ENCODE assay signal across 8 mouse cellular contexts in genomic region chr19:36833788-36834531, GRCm38 (mm10). TPM values are rescaled to one million over a fixed set of nuclear protein-coding genes. Genes with fewer than 3 reads are reported as not detected.
DNase-seq lines count a peak whose midpoint lies in the region; ATAC-seq lines count a peak whose summit lies in the region.

Gene Tnks2, plus strand, starts transcription at chr19:36834232.

- no peaks in the 10 kb centered on the region for H3K27me3 ChIP-seq in hindbrain, embryonic 11.5 days (ENCODE audit: control insufficient read depth, insufficient read depth, low read length)

- H3K9me3 ChIP-seq in hindbrain, embryonic 11.5 days (ENCODE audit: control insufficient read depth, low read length): no peaks in the 10 kb centered on the region

- H3K36me3 ChIP-seq in hindbrain, embryonic 11.5 days (ENCODE audit: control insufficient read depth, insufficient read depth, low read length): no peaks in the 10 kb centered on the region

- peak within 1 kb of the TSS; percentile 61 for H3K4me2 ChIP-seq in hindbrain, embryonic 11.5 days (replicated peaks; ENCODE audit: low read depth, low read length)

- peaks cover 2% of the 10 kb centered on the region; the same call in 1 of the 2 replicates for H3K4me1 ChIP-seq in hindbrain, embryonic 11.5 days (replicated peaks; ENCODE audit: control insufficient read depth, insufficient read depth, low read length)

- peak; percentile 97 for ATAC-seq in hindbrain, embryonic 11.5 days (ENCODE audit: low FRiP score)

- WGBS in hindbrain, embryonic 11.5 days: under 1% methylated on average over 67 of the region's 73 CpGs

- DNase-seq in MN1 (ENCODE audit: low spot score): peak; percentile 95
- peak; percentile 95 for DNase-seq in cerebellum, adult 9-10 months
- DNase-seq in frontal cortex, adult 2 months (ENCODE audit: extremely low spot score in 1 of 2, low spot score in 1 of 2): peak; percentile 88 to 96
- DNase-seq in hindbrain, embryonic 11.5 days (ENCODE audit: low spot score): peak; percentile 99
- DNase-seq in layer of hippocampus, postnatal 10 days (ENCODE audit: low spot score in 2 of 2): peak; percentile 98
- DNase-seq in lung, postnatal 10 days: peak; percentile 99
- peak; percentile 99 for DNase-seq in ovary, postnatal 36 days (ENCODE audit: low spot score)
- DNase-seq in thymus, postnatal 25 days: peak; percentile 96

- peak within 1 kb of the TSS; percentile 96 for H3K27ac ChIP-seq in hindbrain, embryonic 11.5 days (ENCODE audit: low read depth, low read length)

- peak within 1 kb of the TSS; percentile 97 for H3K9ac ChIP-seq in hindbrain, embryonic 11.5 days (ENCODE audit: low read depth, low read length)

- H3K4me3 ChIP-seq in hindbrain, embryonic 11.5 days (ENCODE audit: low read depth, low read length): peak within 1 kb of the TSS; percentile 99

RNA-seq across cellular contexts. Expression of gene Tnks2, which starts in this region (rescaled TPM):
- polyA plus RNA-seq in frontal cortex, adult 2 months (2012; rRNA removed): 61.3 and 68.7 TPM in 2 replicates
- 80.8 and 91.1 TPM in 2 replicates for polyA plus RNA-seq in hindbrain, embryonic 11.5 days (2014; fragmentation: Nextera tagmentation; extraction: Ambion mirVana)
- total RNA-seq in layer of hippocampus, postnatal 10 days (2021): 100 to 1,000 TPM; 137 to 143 TPM

Comparison
In these comparisons a context has a peak if more than half of its experiments do, and no peak if none do; other contexts are left out.
1. Peak in every context shown above with its lines: DNase-seq, ATAC-seq, H3K4me3 ChIP-seq and H3K27ac ChIP-seq.